Mouse (Mus musculus): ENCODE measurements around the gene Tnrc18. TPM values are rescaled to one million over a fixed set of nuclear protein-coding genes. Genes with fewer than 3 reads are reported as not detected.
A peak's percentile ranks its signal among the peaks of the same experiment; 100 is the strongest.

The Tnrc18 gene
- polyA plus RNA-seq, 1 experiment: 29.3 TPM

GRCm38 (mm10) chr5:142833646-142834438 is 16.4 kb upstream of the Tnrc18 start:
- no peak for DNase-seq
- Histone ChIP-seq H3K4me1 (ENCODE audit: control insufficient read depth, insufficient read depth, low read length) (no peaks in the 10 kb centered on the region), H3K27ac (ENCODE audit: insufficient read depth, low read length) (no peak overlapping the region), H3K4me3 (replicated peaks; ENCODE audit: insufficient read depth, low read depth, low read length) (no peak overlapping the region), H3K27me3 (ENCODE audit: control insufficient read depth, insufficient read depth, low read length) (no peaks in the 10 kb centered on the region)
- WGBS: 67% methylated on average over 8 of the region's 8 CpGs
- no peak for TF ChIP-seq POLR2A (IDR thresholded peaks at IDR 0.05; ENCODE audit: borderline replicate concordance, insufficient read depth, low read length)
- no peak for TF ChIP-seq CTCF (IDR thresholded peaks at IDR 0.05; ENCODE audit: borderline replicate concordance, insufficient read depth, low read depth, low read length)

GRCm38 (mm10) chr5:142826131-142826530 is 8.7 kb upstream of the Tnrc18 start:
- peaks cover 6% of the 10 kb centered on the region; the same call in 1 of the 2 replicates for H3K4me1 ChIP-seq (ENCODE audit: control insufficient read depth, insufficient read depth, low read length)
- TF ChIP-seq CTCF (IDR thresholded peaks at IDR 0.05; ENCODE audit: borderline replicate concordance, insufficient read depth, low read depth, low read length) (no peak), POLR2A (IDR thresholded peaks at IDR 0.05; ENCODE audit: borderline replicate concordance, insufficient read depth, low read length) (no peak)
- WGBS: 85% methylated on average over 4 of the region's 4 CpGs
- H3K4me3 ChIP-seq (replicated peaks; ENCODE audit: insufficient read depth, low read depth, low read length): no peak overlapping the region
- H3K27ac ChIP-seq (ENCODE audit: insufficient read depth, low read length): no peak overlapping the region
- no peak for DNase-seq
- H3K27me3 ChIP-seq (ENCODE audit: control insufficient read depth, insufficient read depth, low read length): no peaks in the 10 kb centered on the region

- peaks cover 6% of the 10 kb centered on the region; the same call in 1 of the 2 replicates for H3K4me1 ChIP-seq (ENCODE audit: control insufficient read depth, insufficient read depth, low read length)
- DNase-seq: no peak
- WGBS: 96% methylated on average over 5 of the region's 5 CpGs
- no peak for TF ChIP-seq CTCF (IDR thresholded peaks at IDR 0.05; ENCODE audit: borderline replicate concordance, insufficient read depth, low read depth, low read length)
- no peak for TF ChIP-seq POLR2A (IDR thresholded peaks at IDR 0.05; ENCODE audit: borderline replicate concordance, insufficient read depth, low read length)
- no peak overlapping the region for H3K4me3 ChIP-seq (replicated peaks; ENCODE audit: insufficient read depth, low read depth, low read length)
- H3K27ac ChIP-seq (ENCODE audit: insufficient read depth, low read length): no peak overlapping the region
- no peaks in the 10 kb centered on the region for H3K27me3 ChIP-seq (ENCODE audit: control insufficient read depth, insufficient read depth, low read length)
These were observed 8.2 kb upstream of the Tnrc18 start for GRCm38 (mm10) chr5:142825665-142826064.

- TF ChIP-seq CTCF (IDR thresholded peaks at IDR 0.05; ENCODE audit: borderline replicate concordance, insufficient read depth, low read depth, low read length): no peak
- TF ChIP-seq POLR2A (IDR thresholded peaks at IDR 0.05; ENCODE audit: borderline replicate concordance, insufficient read depth, low read length): no peak
- Histone ChIP-seq H3K27me3 (ENCODE audit: control insufficient read depth, insufficient read depth, low read length) (no peaks in the 10 kb centered on the region), H3K4me3 (replicated peaks; ENCODE audit: insufficient read depth, low read depth, low read length) (no peak overlapping the region), H3K27ac (ENCODE audit: insufficient read depth, low read length) (no peak overlapping the region), H3K4me1 (ENCODE audit: control insufficient read depth, insufficient read depth, low read length) (peaks cover 6% of the 10 kb centered on the region; the same call in 1 of the 2 replicates)
- DNase-seq: peak in 1 of 2 experiments; percentile 27
- 72% methylated on average over 6 of the region's 6 CpGs for WGBS
These were observed 6.6 kb upstream of the Tnrc18 start for GRCm38 (mm10) chr5:142824091-142824490.

DNA sequence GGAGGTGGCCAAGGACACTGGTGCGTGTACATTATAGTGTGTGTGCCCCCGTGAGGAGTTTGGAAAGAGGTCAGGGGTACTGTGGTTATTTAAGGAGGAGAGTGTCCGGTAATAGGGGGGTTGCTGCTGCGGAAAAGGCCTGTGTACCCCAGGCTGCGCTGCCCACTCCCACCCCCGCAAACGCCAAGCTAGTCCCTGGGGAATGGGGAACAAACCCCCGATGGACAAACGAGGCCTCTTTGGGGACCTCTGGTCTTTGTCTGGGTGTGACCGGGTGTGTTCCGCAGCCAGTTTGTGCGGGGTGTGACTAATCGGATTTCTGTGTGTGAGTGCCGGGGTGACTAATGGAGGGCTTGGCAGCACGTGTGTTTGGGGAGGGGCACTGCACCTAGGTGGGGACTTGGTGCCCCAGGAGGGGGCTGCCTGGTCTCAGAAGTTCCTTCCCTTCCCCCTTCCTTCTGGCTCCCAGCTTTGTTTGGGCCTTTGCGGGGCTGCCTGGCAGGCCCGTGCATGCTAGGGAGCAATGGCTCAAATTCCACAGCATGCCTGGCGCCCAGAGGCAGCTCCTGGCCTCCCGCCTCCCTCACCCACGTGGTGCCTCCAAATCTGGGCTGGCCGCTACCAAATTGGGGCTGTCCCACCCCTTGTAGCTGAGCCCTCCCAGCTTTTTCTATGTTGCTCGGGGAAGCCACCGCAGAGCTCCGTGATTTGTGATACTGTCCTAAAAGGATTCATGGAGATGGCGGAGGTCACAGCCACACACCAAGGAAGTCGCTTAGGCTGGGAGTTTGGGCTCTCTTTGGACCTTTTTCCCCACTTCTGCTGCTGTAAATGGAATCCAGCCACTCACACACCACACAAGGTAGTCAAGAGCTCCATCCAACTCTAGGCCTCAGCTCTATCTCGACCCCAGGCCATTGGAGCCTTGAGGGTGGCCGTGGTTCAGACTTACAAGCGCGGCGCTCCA is 5.9 kb upstream of the Tnrc18 start:
- 18% methylated on average over 31 of the region's 31 CpGs for WGBS
- H3K27ac ChIP-seq (ENCODE audit: insufficient read depth, low read length): peak overlapping the region; percentile 97
- DNase-seq: peak; percentile 85 to 86
- H3K4me1 ChIP-seq (ENCODE audit: control insufficient read depth, insufficient read depth, low read length): peaks cover 6% of the 10 kb centered on the region; the same call in 1 of the 2 replicates
- TF ChIP-seq CTCF (IDR thresholded peaks at IDR 0.05; ENCODE audit: borderline replicate concordance, insufficient read depth, low read depth, low read length): no peak
- peak; percentile 58; the same call in 1 of the 2 replicates for TF ChIP-seq POLR2A (IDR thresholded peaks at IDR 0.05; ENCODE audit: borderline replicate concordance, insufficient read depth, low read length)
- peak overlapping the region; percentile 96 for H3K4me3 ChIP-seq (replicated peaks; ENCODE audit: insufficient read depth, low read depth, low read length)
- no peaks in the 10 kb centered on the region for H3K27me3 ChIP-seq (ENCODE audit: control insufficient read depth, insufficient read depth, low read length)

- TF ChIP-seq CTCF (IDR thresholded peaks at IDR 0.05; ENCODE audit: borderline replicate concordance, insufficient read depth, low read depth, low read length) (no peak), POLR2A (IDR thresholded peaks at IDR 0.05; ENCODE audit: borderline replicate concordance, insufficient read depth, low read length) (no peak)
- Histone ChIP-seq H3K27me3 (ENCODE audit: control insufficient read depth, insufficient read depth, low read length) (no peaks in the 10 kb centered on the region), H3K4me1 (ENCODE audit: control insufficient read depth, insufficient read depth, low read length) (peaks cover 6% of the 10 kb centered on the region; the same call in 1 of the 2 replicates), H3K27ac (ENCODE audit: insufficient read depth, low read length) (peak overlapping the region; percentile 100), H3K4me3 (replicated peaks; ENCODE audit: insufficient read depth, low read depth, low read length) (peak overlapping the region; percentile 96)
- peak; percentile 61 to 73 for DNase-seq
- 3% methylated on average over 35 of the region's 36 CpGs for WGBS
These were observed 5.0 kb upstream of the Tnrc18 start for GRCm38 (mm10) chr5:142822286-142823095.

- Histone ChIP-seq H3K27me3 (ENCODE audit: control insufficient read depth, insufficient read depth, low read length) (no peaks in the 10 kb centered on the region), H3K4me3 (replicated peaks; ENCODE audit: insufficient read depth, low read depth, low read length) (peak overlapping the region; percentile 96), H3K27ac (ENCODE audit: insufficient read depth, low read length) (peak overlapping the region; percentile 100), H3K4me1 (ENCODE audit: control insufficient read depth, insufficient read depth, low read length) (peaks cover 6% of the 10 kb centered on the region; the same call in 1 of the 2 replicates)
- DNase-seq: no peak
- TF ChIP-seq CTCF (IDR thresholded peaks at IDR 0.05; ENCODE audit: borderline replicate concordance, insufficient read depth, low read depth, low read length) (no peak), POLR2A (IDR thresholded peaks at IDR 0.05; ENCODE audit: borderline replicate concordance, insufficient read depth, low read length) (no peak)
- 0% methylated on average over 9 of the region's 9 CpGs for WGBS
These were observed 4.5 kb upstream of the Tnrc18 start for GRCm38 (mm10) chr5:142821974-142822285.
